Mouse (Mus musculus) MEL (cell line): ENCODE data around the gene Mosmo. TPM values are rescaled to one million over a fixed set of nuclear protein-coding genes. Genes with fewer than 3 reads are reported as not detected.

Experiments used
- DNase-seq: peaks from one replicate; pipeline ENCODE4 v3.0.0; 2011; ENCODE audit warnings: low read depth, low spot score
- H3K27ac ChIP-seq: 2 replicates; pipeline ENCODE4 v1.5.1; 2012; ENCODE audit warnings: low read depth, mild to moderate bottlenecking, control low read depth, low read length, moderate library complexity; ENCODE audit not compliant: control insufficient read depth
- H3K27me3 ChIP-seq, 2 experiments: fragments of 150-350 bp in 1 of 2; sonication (generic) in 1 of 2; 2 replicates each; pipeline ENCODE4 v1.6.1; 2012; ENCODE audit warnings: low read length in 2 of 2, mild to moderate bottlenecking in 2 of 2, improper control_type of control experiment in 1 of 2, moderate library complexity in 1 of 2; ENCODE audit not compliant: insufficient read depth in 2 of 2, control insufficient read depth in 1 of 2
- H3K36me3 ChIP-seq, 2 experiments: 2 replicates each; pipeline ENCODE4 v1.6.1; 2012 to 2014; ENCODE audit warnings: low read length in 2 of 2, improper control_type of control experiment in 1 of 2, inconsistent platforms in 1 of 2, mild to moderate bottlenecking in 1 of 2; ENCODE audit not compliant: insufficient read depth in 2 of 2, control insufficient read depth in 1 of 2
- H3K4me1 ChIP-seq, 2 experiments: fragments of 150-350 bp in 1 of 2; sonication (generic) in 1 of 2; 2 replicates each; pipeline ENCODE4 v1.6.1; 2012; ENCODE audit warnings: low read length in 2 of 2, improper control_type of control experiment in 1 of 2, mild to moderate bottlenecking in 1 of 2; ENCODE audit not compliant: insufficient read depth in 2 of 2, control insufficient read depth in 1 of 2
- H3K4me3 ChIP-seq, 2 experiments: fragments of 150-350 bp in 1 of 2; sonication (generic) in 1 of 2; 2 replicates each; pipeline ENCODE4 v1.5.1; 2012; ENCODE audit warnings: low read depth in 2 of 2, low read length in 2 of 2, mild to moderate bottlenecking in 2 of 2, moderate library complexity in 2 of 2, control low read depth in 1 of 2, improper control_type of control experiment in 1 of 2; ENCODE audit not compliant: control insufficient read depth in 1 of 2, insufficient read depth in 1 of 2
- H3K79me2 ChIP-seq: 2 replicates; pipeline ENCODE4 v1.6.1; 2012; ENCODE audit warnings: mild to moderate bottlenecking, low read length, moderate library complexity; ENCODE audit not compliant: control insufficient read depth, poor library complexity, insufficient read depth
- H3K9ac ChIP-seq: 2 replicates; pipeline ENCODE4 v1.6.1; 2012; ENCODE audit warnings: low read depth, mild to moderate bottlenecking, control low read depth, low read length, moderate library complexity; ENCODE audit not compliant: control insufficient read depth, poor library complexity, severe bottlenecking
- H3K9me3 ChIP-seq: fragments of 150-350 bp; sonication (generic); replicated peaks from 2 replicates; pipeline ENCODE4 v1.6.1; 2012; ENCODE audit warnings: mild to moderate bottlenecking, low read length, improper control_type of control experiment, moderate library complexity; ENCODE audit not compliant: insufficient read depth
- BHLHE40 ChIP-seq: IDR thresholded peaks from 2 replicates; pipeline ENCODE4 v1.6.1; 2012; ENCODE audit warnings: low read depth, mild to moderate bottlenecking, inconsistent platforms, low read length, improper control_type of control experiment, borderline replicate concordance
- CTCF ChIP-seq, 3 experiments: IDR thresholded peaks in 2 of 3; conservative IDR thresholded peaks in 1 of 3; 2 replicates each; pipeline ENCODE4 v1.5.1; 2011 to 2012; ENCODE audit warnings: low read length in 3 of 3, low read depth in 2 of 3, mild to moderate bottlenecking in 2 of 3, improper control_type of control experiment in 1 of 3, inconsistent platforms in 1 of 3, mixed read lengths in 1 of 3, moderate library complexity in 1 of 3; ENCODE audit not compliant: control insufficient read depth in 1 of 3, insufficient read depth in 1 of 3, poor library complexity in 1 of 3, severe bottlenecking in 1 of 3
- E2F4 ChIP-seq: IDR thresholded peaks from 2 replicates; pipeline ENCODE4 v1.6.1; 2011; ENCODE audit warnings: low read depth, low read length, improper control_type of control experiment, borderline replicate concordance
- ELF1 ChIP-seq: IDR thresholded peaks from 2 replicates; pipeline ENCODE4 v1.6.1; 2014; ENCODE audit warnings: low read depth, mild to moderate bottlenecking, inconsistent platforms, low read length, improper control_type of control experiment, moderate library complexity
- EP300 ChIP-seq, 2 experiments: IDR thresholded peaks; 2 replicates each; pipeline ENCODE4 v1.6.1; 2011; ENCODE audit warnings: improper control_type of control experiment in 2 of 2, low read length in 2 of 2, low read depth in 1 of 2, mild to moderate bottlenecking in 1 of 2
- ETS1 ChIP-seq: IDR thresholded peaks from 2 replicates; pipeline ENCODE4 v1.6.1; 2012; ENCODE audit warnings: low read depth, mild to moderate bottlenecking, inconsistent platforms, low read length, improper control_type of control experiment, moderate library complexity
- GABPA ChIP-seq: IDR thresholded peaks from 2 replicates; pipeline ENCODE4 v1.6.1; 2012; ENCODE audit warnings: low read depth, mild to moderate bottlenecking, inconsistent platforms, low read length, improper control_type of control experiment, moderate library complexity
- GATA1 ChIP-seq: IDR thresholded peaks from 2 replicates; pipeline ENCODE4 v1.6.1; 2011; ENCODE audit warnings: low read depth, low read length, improper control_type of control experiment
- JUND ChIP-seq: IDR thresholded peaks from 2 replicates; pipeline ENCODE4 v1.6.1; 2011; ENCODE audit warnings: low read depth, mild to moderate bottlenecking, improper control_type of control experiment, low read length
- KAT2A ChIP-seq: conservative IDR thresholded peaks from 2 replicates; pipeline ENCODE4 v1.6.1; 2012; ENCODE audit warnings: low read depth, low read length, improper control_type of control experiment, inconsistent platforms
- MAZ ChIP-seq: IDR thresholded peaks from 2 replicates; pipeline ENCODE4 v1.6.1; 2012; ENCODE audit warnings: low read depth, mild to moderate bottlenecking, inconsistent platforms, low read length, improper control_type of control experiment
- NELFE ChIP-seq: IDR thresholded peaks from 2 replicates; pipeline ENCODE4 v1.6.1; 2011; ENCODE audit warnings: low read depth, low read length, improper control_type of control experiment
- POLR2A ChIP-seq, 2 experiments: IDR thresholded peaks; 2 replicates each; pipeline ENCODE4 v1.6.1; 2011 to 2012; ENCODE audit warnings: low read length in 2 of 2, mild to moderate bottlenecking in 2 of 2, control low read depth in 1 of 2, improper control_type of control experiment in 1 of 2, low read depth in 1 of 2, moderate library complexity in 1 of 2; ENCODE audit not compliant: control insufficient read depth in 1 of 2, insufficient read depth in 1 of 2, poor library complexity in 1 of 2
- POLR2AphosphoS2 ChIP-seq: IDR thresholded peaks from 2 replicates; pipeline ENCODE4 v1.6.1; 2011; ENCODE audit warnings: low read length, improper control_type of control experiment
- POLR2AphosphoS5 ChIP-seq: IDR thresholded peaks from 2 replicates; pipeline ENCODE4 v1.6.1; 2012; ENCODE audit warnings: low read depth, borderline replicate concordance, mild to moderate bottlenecking, inconsistent platforms, low read length, moderate library complexity, mixed read lengths
- RCOR1 ChIP-seq: IDR thresholded peaks from 2 replicates; pipeline ENCODE4 v1.6.1; 2012; ENCODE audit warnings: low read depth, mild to moderate bottlenecking, inconsistent platforms, low read length, improper control_type of control experiment
- SIN3A ChIP-seq: IDR thresholded peaks from 2 replicates; pipeline ENCODE4 v1.6.1; 2012; ENCODE audit warnings: low read length, improper control_type of control experiment, inconsistent platforms
- SMC3 ChIP-seq: IDR thresholded peaks from 2 replicates; pipeline ENCODE4 v1.6.1; 2011; ENCODE audit warnings: low read depth, low read length, improper control_type of control experiment
- UBTF ChIP-seq: IDR thresholded peaks from 2 replicates; pipeline ENCODE4 v1.6.1; 2012; ENCODE audit warnings: low read depth, mild to moderate bottlenecking, inconsistent platforms, low read length, improper control_type of control experiment, moderate library complexity, borderline replicate concordance; ENCODE audit not compliant: insufficient read depth
- ZMIZ1 ChIP-seq: IDR thresholded peaks from 2 replicates; pipeline ENCODE4 v1.6.1; 2012; ENCODE audit warnings: low read depth, mild to moderate bottlenecking, inconsistent platforms, low read length, improper control_type of control experiment, moderate library complexity
- ZNF384 ChIP-seq: IDR thresholded peaks from 2 replicates; pipeline ENCODE4 v1.6.1; 2012; ENCODE audit warnings: low read depth, mild to moderate bottlenecking, inconsistent platforms, low read length, improper control_type of control experiment
- polyA plus RNA-seq, 2 experiments: library from polyadenylated mRNA; stranded (reverse) in 1 of 2; unstranded in 1 of 2; fragments of >175 nt in 1 of 2; fragments of >200 nt in 1 of 2; gene quantifications; 2 replicates each; pipeline versions ENCODE4 v1.2.1 to v1.2.4; 2012; ENCODE audit warnings: low replicate concordance in 2 of 2, low read depth in 1 of 2; ENCODE audit not compliant: insufficient read length in 2 of 2, insufficient read depth in 1 of 2, missing spikeins in 1 of 2
- total RNA-seq: library from RNA; depleted of rRNA; stranded (reverse); fragments of 300-350 nt; gene quantifications from 2 replicates; pipeline ENCODE4 v1.2.3, GENCODE M21; 2012

Mosmo gene
- total and polyA plus RNA-seq, 3 experiments = 20.0 to 30.0 (median 23.5) TPM

GRCm38 (mm10) chr7:120703888-120704287 is 26.5 kb downstream of the Mosmo start (continued):
- TF ChIP-seq BHLHE40 (peak; percentile 53; the same call in 1 of the 2 replicates), POLR2A (IDR thresholded peaks at IDR 0.05; ENCODE audit: control insufficient read depth in 1 of 2, insufficient read depth in 1 of 2, low read depth in 1 of 2, low read length in 2 of 2, poor library complexity in 1 of 2) (no peak), SIN3A (peak; percentile 83), POLR2AphosphoS5 (no peak), ZMIZ1 (no peak), RCOR1 (peak; percentile 97), GABPA (no peak), KAT2A (no peak), MAZ (no peak)

DNA sequence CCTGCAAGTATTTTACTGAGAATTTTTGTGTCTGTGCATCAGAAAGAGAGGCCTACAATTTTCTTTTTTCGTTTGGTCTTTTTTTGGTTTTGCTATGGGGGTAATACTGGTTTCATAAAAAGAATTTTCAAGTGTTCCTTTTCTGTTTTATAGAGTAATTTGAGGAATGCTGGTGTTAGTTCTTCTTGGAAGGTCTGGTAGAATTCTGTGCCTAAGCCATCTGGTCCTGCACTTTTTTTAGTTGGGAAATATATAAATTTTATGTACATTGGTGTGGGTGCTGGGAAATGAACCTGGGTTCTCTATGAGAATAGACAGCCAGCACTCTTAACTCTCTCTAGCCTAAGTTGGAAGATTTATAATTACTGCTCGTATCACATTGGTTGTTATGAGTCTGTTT is 34.7 kb downstream of the Mosmo start:
- DNase-seq = no peak
- Histone ChIP-seq H3K36me3 (peaks cover 2 to 28% of the 10 kb centered on the region in 2 experiments; a peak in 3 of 4 replicates), H3K9ac (no peak overlapping the region), H3K4me1 (peaks cover 0 to 6% of the 10 kb centered on the region in 2 experiments), H3K27ac (no peak overlapping the region), H3K4me3 (no peak overlapping the region), H3K9me3 (no peaks in the 10 kb centered on the region), H3K27me3 (no peaks in the 10 kb centered on the region), H3K79me2 (peaks cover 28% of the 10 kb centered on the region)
- TF ChIP-seq E2F4 = no peak
- TF ChIP-seq POLR2AphosphoS2 = no peak
- TF ChIP-seq ZMIZ1 = no peak
- no peak for TF ChIP-seq GABPA
- no peak for TF ChIP-seq ZNF384
- no peak for TF ChIP-seq SMC3
- TF ChIP-seq KAT2A = no peak
- no peak for TF ChIP-seq MAZ
- no peak for TF ChIP-seq UBTF
- TF ChIP-seq JUND = no peak
- TF ChIP-seq GATA1 = no peak
- TF ChIP-seq SIN3A = no peak
- no peak for TF ChIP-seq ETS1
- no peak for TF ChIP-seq CTCF (IDR thresholded peaks at IDR 0.05 in 2 of 3, conservative IDR thresholded peaks at IDR 0.05 in 1 of 3; ENCODE audit: control insufficient read depth in 1 of 3, insufficient read depth in 1 of 3, low read depth in 2 of 3, low read length in 3 of 3, poor library complexity in 1 of 3, severe bottlenecking in 1 of 3)
- no peak for TF ChIP-seq BHLHE40
- no peak for TF ChIP-seq ELF1
- no peak for TF ChIP-seq EP300 (IDR thresholded peaks at IDR 0.05; ENCODE audit: low read depth in 1 of 2, low read length in 2 of 2)
- TF ChIP-seq RCOR1 = no peak
- no peak for TF ChIP-seq NELFE
